ENCODE assay signal across 8 mouse cellular contexts in the genomic region with DNA sequence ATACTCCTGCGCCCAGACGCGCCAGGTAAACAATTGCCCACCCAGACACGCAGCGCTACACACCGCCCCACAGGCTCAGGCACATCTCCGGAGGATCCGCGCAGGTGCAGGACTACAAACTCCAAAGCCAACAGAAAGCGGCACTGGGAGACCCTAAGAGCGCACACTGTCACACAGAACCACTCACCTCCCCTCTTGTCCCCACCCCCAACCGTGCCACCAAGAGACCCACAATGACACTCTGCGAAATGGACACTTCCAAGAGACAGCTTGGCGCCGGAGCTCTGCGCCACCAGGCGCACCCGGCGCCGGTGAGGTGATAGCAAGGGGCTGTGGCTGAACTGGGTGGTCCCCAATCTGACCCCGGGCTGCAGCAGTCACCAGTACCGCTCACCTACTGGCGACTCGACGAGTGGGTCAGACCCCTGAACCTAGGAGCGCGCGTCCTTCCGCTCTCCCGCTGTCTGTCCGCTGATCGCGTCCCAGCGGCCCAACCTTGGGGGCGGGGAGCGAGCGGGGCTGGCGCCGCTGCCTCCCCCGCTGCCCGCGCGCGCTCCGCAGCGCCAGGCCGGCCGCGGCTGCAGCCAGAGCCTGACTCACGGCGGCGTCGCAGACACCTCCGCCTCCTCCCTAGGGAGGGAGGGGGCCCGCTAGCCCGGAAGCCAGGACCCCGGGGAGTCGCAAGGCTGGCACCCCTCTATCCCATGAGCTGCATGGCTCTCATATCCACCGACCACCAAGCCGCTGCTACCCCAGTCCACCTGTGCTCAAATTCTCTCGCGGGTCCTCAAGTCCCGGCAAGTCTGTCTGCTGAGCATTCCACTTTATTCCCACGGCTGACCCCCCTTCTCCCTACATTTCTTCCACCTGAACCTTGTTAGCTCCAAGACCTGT. TPM values are rescaled to one million over a fixed set of nuclear protein-coding genes. Genes with fewer than 3 reads are reported as not detected.
DNase-seq lines count a peak whose midpoint lies in the region; ATAC-seq and TF ChIP-seq lines count a peak whose summit lies in the region.

No protein-coding gene starts in this region.

- H3K27ac ChIP-seq in kidney, adult 2 months (ENCODE audit: insufficient read depth, low read depth, low read length) = no peak overlapping the region
- peak overlapping the region; percentile 35; the same call in 1 of the 2 replicates for H3K27ac ChIP-seq in embryonic facial prominence, embryonic 10.5 days (replicated peaks)
- H3K27ac ChIP-seq in hindbrain, embryonic 15.5 days (replicated peaks) = no peak overlapping the region
- H3K27ac ChIP-seq in stomach, embryonic 15.5 days = no peak overlapping the region

- ATAC-seq in hindbrain, embryonic 15.5 days (ENCODE audit: low FRiP score, low read depth) = 0 out of 2 replicates have a peak, but pooled peaks have one; percentile 32
- ATAC-seq in stomach, embryonic 15.5 days (ENCODE audit: insufficient read depth, low FRiP score, low read depth) = peak; percentile 24

- no peaks in the 10 kb centered on the region for H3K9me3 ChIP-seq in embryonic facial prominence, embryonic 10.5 days
- no peaks in the 10 kb centered on the region for H3K9me3 ChIP-seq in hindbrain, embryonic 15.5 days
- H3K9me3 ChIP-seq in stomach, embryonic 15.5 days = no peaks in the 10 kb centered on the region

- H3K4me1 ChIP-seq in kidney, adult 2 months (ENCODE audit: control insufficient read depth, insufficient read depth, low read length) = 0 out of 2 replicates have a peak, but pooled peaks cover 9% of the 10 kb centered on the region
- peaks cover 39% of the 10 kb centered on the region for H3K4me1 ChIP-seq in embryonic facial prominence, embryonic 10.5 days
- H3K4me1 ChIP-seq in hindbrain, embryonic 15.5 days (replicated peaks) = peaks cover 16% of the 10 kb centered on the region
- H3K4me1 ChIP-seq in stomach, embryonic 15.5 days = peaks cover 12% of the 10 kb centered on the region; the same call in 1 of the 2 replicates

- no peak for TF ChIP-seq CTCF in kidney, adult 2 months (conservative IDR thresholded peaks at IDR 0.05; ENCODE audit: insufficient read depth, insufficient read length, low read depth, low read length)

- no peak for TF ChIP-seq POLR2A in kidney, adult 2 months (IDR thresholded peaks at IDR 0.05; ENCODE audit: low read depth, low read length)

- H3K4me2 ChIP-seq in hindbrain, embryonic 15.5 days = peak overlapping the region; percentile 92
- peak overlapping the region; percentile 90 for H3K4me2 ChIP-seq in stomach, embryonic 15.5 days

- H3K27me3 ChIP-seq in kidney, adult 2 months (replicated peaks; ENCODE audit: control insufficient read depth, insufficient read depth, low read length) = no peaks in the 10 kb centered on the region
- H3K27me3 ChIP-seq in embryonic facial prominence, embryonic 10.5 days (replicated peaks; ENCODE audit: low read depth, poor library complexity, severe bottlenecking) = peaks cover 63% of the 10 kb centered on the region
- H3K27me3 ChIP-seq in hindbrain, embryonic 15.5 days = peaks cover 33% of the 10 kb centered on the region
- H3K27me3 ChIP-seq in stomach, embryonic 15.5 days (replicated peaks) = peaks cover 33% of the 10 kb centered on the region

- peak overlapping the region; percentile 57 for H3K4me3 ChIP-seq in kidney, adult 2 months (ENCODE audit: insufficient read depth, low read depth, low read length)
- H3K4me3 ChIP-seq in embryonic facial prominence, embryonic 10.5 days = peak overlapping the region; percentile 60
- H3K4me3 ChIP-seq in hindbrain, embryonic 15.5 days = peak overlapping the region; percentile 51
- peak overlapping the region; percentile 42 for H3K4me3 ChIP-seq in stomach, embryonic 15.5 days (replicated peaks)

- H3K36me3 ChIP-seq in kidney, adult 2 months (ENCODE audit: control insufficient read depth, insufficient read depth, low read length) = no peaks in the 10 kb centered on the region
- H3K36me3 ChIP-seq in embryonic facial prominence, embryonic 10.5 days (replicated peaks) = peaks cover 21% of the 10 kb centered on the region
- H3K36me3 ChIP-seq in hindbrain, embryonic 15.5 days = peaks cover 11% of the 10 kb centered on the region
- peaks cover 14% of the 10 kb centered on the region; the same call in 1 of the 2 replicates for H3K36me3 ChIP-seq in stomach, embryonic 15.5 days

- WGBS in kidney, adult 2 months = 2% methylated on average over 64 of the region's 64 CpGs
- 2% methylated on average over 64 of the region's 64 CpGs for WGBS in embryonic facial prominence, embryonic 10.5 days
- WGBS in hindbrain, embryonic 15.5 days = 2% methylated on average over 61 of the region's 64 CpGs
- 2% methylated on average over 64 of the region's 64 CpGs for WGBS in stomach, embryonic 15.5 days

- H3K9ac ChIP-seq in hindbrain, embryonic 15.5 days = peak overlapping the region; percentile 42
- 0 out of 2 replicates have a peak overlapping the region, but pooled peaks have one; percentile 4 for H3K9ac ChIP-seq in stomach, embryonic 15.5 days

- DNase-seq in kidney, adult 2 months = peak; percentile 46
- DNase-seq in kidney, adult 18-20 months = no peak
- DNase-seq in R1 (ENCODE audit: low read depth, low spot score) = peak; percentile 46
- DNase-seq in embryonic facial prominence, embryonic 10.5 days (ENCODE audit: low spot score) = peak; percentile 32
- DNase-seq in lung, postnatal 10 days = peak; percentile 48
- DNase-seq in layer of hippocampus, adult 18-20 months (ENCODE audit: low spot score in 2 of 2) = no peak

RNA-seq across cellular contexts. Expression of gene Ifitm10, which starts 1.5 kb away (rescaled TPM):
- polyA plus RNA-seq in kidney, adult 2 months (2012; rRNA removed) = 3.1 and 4.1 TPM in 2 replicates
- polyA plus RNA-seq in embryonic facial prominence, embryonic 10.5 days (2016; fragmentation: Nextera tagmentation; extraction: Ambion mirVana) = 2.2 and 3.0 TPM in 2 replicates
- 8.4 and 8.7 TPM in 2 replicates for polyA plus RNA-seq in hindbrain, embryonic 15.5 days (2015; fragmentation: Nextera tagmentation; extraction: Ambion mirVana)
- polyA plus RNA-seq in stomach, embryonic 15.5 days (2015; fragmentation: Nextera tagmentation; extraction: Ambion mirVana) = 1.7 and 2.8 TPM in 2 replicates
- 10 to 100 TPM; 36.8 to 37.1 TPM for total RNA-seq in layer of hippocampus, adult 18-20 months (2021)

RNA-seq across cellular contexts. Expression of gene Gm49369, which starts 10.5 kb away (rescaled TPM):
- 0.36 TPM in 1 of 2 replicates, not detected in the other for polyA plus RNA-seq in kidney, adult 2 months (2012; rRNA removed)
- not detected in 2 replicates for polyA plus RNA-seq in embryonic facial prominence, embryonic 10.5 days (2016; fragmentation: Nextera tagmentation; extraction: Ambion mirVana)
- 1.9 TPM in 1 of 2 replicates, not detected in the other for polyA plus RNA-seq in hindbrain, embryonic 15.5 days (2015; fragmentation: Nextera tagmentation; extraction: Ambion mirVana)
- 0.58 TPM in 1 of 2 replicates, not detected in the other for polyA plus RNA-seq in stomach, embryonic 15.5 days (2015; fragmentation: Nextera tagmentation; extraction: Ambion mirVana)
- total RNA-seq in layer of hippocampus, adult 18-20 months (2021) = 1 to 10 TPM in 1 of 2 experiments, under 1 TPM in 1; 0.94 to 6.7 TPM

RNA-seq across cellular contexts. Expression of gene Ctsd, which starts 15.8 kb away (rescaled TPM):
- 830 and 897 TPM in 2 replicates for polyA plus RNA-seq in kidney, adult 2 months (2012; rRNA removed)
- polyA plus RNA-seq in embryonic facial prominence, embryonic 10.5 days (2016; fragmentation: Nextera tagmentation; extraction: Ambion mirVana) = 151 and 158 TPM in 2 replicates
- polyA plus RNA-seq in hindbrain, embryonic 15.5 days (2015; fragmentation: Nextera tagmentation; extraction: Ambion mirVana) = 300 and 306 TPM in 2 replicates
- 308 and 323 TPM in 2 replicates for polyA plus RNA-seq in stomach, embryonic 15.5 days (2015; fragmentation: Nextera tagmentation; extraction: Ambion mirVana)
- total RNA-seq in layer of hippocampus, adult 18-20 months (2021) = 100 to 1,000 TPM; 303 to 349 TPM

Comparison
In these comparisons a context has a peak if more than half of its experiments do, and no peak if none do; other contexts are left out.
1. DNase-seq: peak in kidney, adult 2 months (single experiment), R1 (single experiment), embryonic facial prominence, embryonic 10.5 days (single experiment) and lung, postnatal 10 days (single experiment); none in kidney, adult 18-20 months (single experiment) and layer of hippocampus, adult 18-20 months (0 of 2).
2. Peak in every context shown above with its lines, with median percentiles within 50 percentile points of each other: H3K4me3 ChIP-seq.